Mouse (Mus musculus): ENCODE results near the gene Ascc2. TPM values are rescaled to one million over a fixed set of nuclear protein-coding genes. Genes with fewer than 3 reads are reported as not detected.
A peak's percentile ranks its signal among the peaks of the same experiment; 100 is the strongest.

Ascc2 gene
- 15.3 and 19.6 TPM in 2 replicates for total RNA-seq (2015)
- total RNA-seq (2017): 16.2 and 23.7 TPM in 2 replicates

GRCm38 (mm10) chr11:4637534-4638234 lies at the start of gene Ascc2:
TSS of gene Ascc2 (plus strand) at chr11:4637747.
- ATAC-seq (replicated peaks; ENCODE audit: poor library complexity): peak; percentile 97

- ATAC-seq (replicated peaks; ENCODE audit: poor library complexity): no peak
Observed at GRCm38 (mm10) chr11:4591811-4592210, 45.7 kb upstream of the Ascc2 start.

- no peak for ATAC-seq (replicated peaks; ENCODE audit: poor library complexity)
Observed at GRCm38 (mm10) chr11:4593491-4593848, 44.1 kb upstream of the Ascc2 start.

- ATAC-seq (replicated peaks; ENCODE audit: poor library complexity): peak; percentile 21; the same call in 1 of the 2 replicates
Observed at GRCm38 (mm10) chr11:4593849-4594607, 43.5 kb upstream of the Ascc2 start.

GRCm38 (mm10) chr11:4594608-4595500 lies 42.7 kb upstream of the Ascc2 start, which contains the start of gene Mtmr3:
TSS of gene Mtmr3 (minus strand) at chr11:4594863.
- peak; percentile 93 for ATAC-seq (replicated peaks; ENCODE audit: poor library complexity)

DNA sequence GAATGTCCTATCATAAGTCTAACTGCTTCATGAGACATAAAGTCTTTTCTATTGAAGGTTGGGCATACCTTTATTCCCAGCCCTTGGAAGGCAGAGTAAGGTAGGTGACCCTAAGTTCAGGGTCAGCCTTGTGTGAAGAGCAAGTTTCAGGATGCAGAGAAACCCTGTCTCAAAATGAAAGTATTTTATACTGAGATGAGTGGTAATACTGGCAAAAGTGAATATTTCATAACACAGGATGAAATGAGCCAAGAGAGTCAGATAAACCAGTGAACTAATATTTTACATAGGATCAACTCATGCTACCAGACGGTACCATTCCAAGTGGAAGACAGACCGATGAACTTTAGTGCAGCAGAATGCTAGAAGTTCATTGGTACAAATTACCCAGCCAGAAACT lies 39.1 kb upstream of the Ascc2 start:
- ATAC-seq (replicated peaks; ENCODE audit: poor library complexity): no peak

- peak; percentile 71 for ATAC-seq (replicated peaks; ENCODE audit: poor library complexity)
Observed at GRCm38 (mm10) chr11:4599916-4600315, 37.6 kb upstream of the Ascc2 start.

DNA sequence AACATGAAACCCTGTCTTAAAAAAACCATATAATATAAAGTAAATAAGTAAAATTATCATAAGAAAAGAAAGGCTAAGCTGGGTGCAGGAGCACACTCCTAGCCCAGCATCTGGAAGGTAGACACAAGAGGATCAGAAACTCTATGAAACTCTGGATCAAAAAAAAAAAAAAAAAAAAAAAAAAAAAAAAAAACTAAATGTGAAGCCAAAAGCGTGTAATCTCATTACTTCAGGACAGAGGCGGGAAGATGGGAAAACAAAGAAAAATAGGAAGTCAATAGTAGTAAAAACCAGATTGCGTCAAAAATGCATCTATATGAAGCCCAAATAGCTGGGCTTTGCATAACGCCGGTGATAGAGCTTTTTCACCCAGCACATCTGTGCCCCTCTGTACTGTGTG lies 35.7 kb upstream of the Ascc2 start:
- no peak for ATAC-seq (replicated peaks; ENCODE audit: poor library complexity)

- ATAC-seq (replicated peaks; ENCODE audit: poor library complexity): peak; percentile 24; the same call in 1 of the 2 replicates
Observed at GRCm38 (mm10) chr11:4602691-4603441, 34.7 kb upstream of the Ascc2 start.

GRCm38 (mm10) chr11:4604441-4604840 lies 33.1 kb upstream of the Ascc2 start:
- ATAC-seq (replicated peaks; ENCODE audit: poor library complexity): no peak

DNA sequence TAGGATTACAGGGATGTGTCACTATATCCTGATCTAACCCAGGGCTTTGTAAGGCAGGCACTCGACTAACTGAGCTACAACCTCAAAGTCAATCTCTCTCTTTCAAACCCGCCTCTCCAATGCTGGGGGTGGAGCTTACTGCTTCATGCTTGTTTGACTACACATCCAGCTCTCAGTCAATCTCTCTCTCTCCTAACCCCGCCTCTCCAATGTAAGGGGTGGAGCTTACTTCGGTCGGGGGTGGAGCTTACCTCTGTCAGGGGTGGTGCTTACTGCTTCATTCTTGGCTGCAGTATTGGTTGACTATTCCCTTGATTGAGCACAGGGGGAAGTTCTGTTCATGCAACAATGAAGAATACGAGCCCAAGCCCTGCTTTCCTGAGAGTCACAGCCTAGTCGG lies 32.1 kb upstream of the Ascc2 start:
- peak; percentile 94 for ATAC-seq (replicated peaks; ENCODE audit: poor library complexity)

DNA sequence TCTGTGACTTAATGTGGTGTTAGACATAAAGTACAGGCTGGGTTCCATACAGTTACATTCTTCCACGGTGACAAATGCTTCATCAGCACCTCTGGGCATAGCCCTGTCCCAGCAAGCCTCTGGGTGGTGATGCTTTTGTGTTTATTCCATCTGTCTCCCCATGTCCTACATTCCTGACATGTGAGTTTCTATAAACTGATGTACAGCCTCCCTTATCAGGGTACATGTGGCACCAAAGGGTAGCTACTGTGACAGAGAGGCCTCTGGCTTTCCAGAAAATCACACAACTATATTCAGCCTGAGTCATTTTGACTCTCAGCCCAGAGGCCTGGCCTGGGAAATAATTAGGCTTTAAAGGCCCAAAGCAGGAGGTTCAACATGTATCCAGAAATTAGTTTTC lies 31.0 kb upstream of the Ascc2 start:
- ATAC-seq (replicated peaks; ENCODE audit: poor library complexity): no peak

- ATAC-seq (replicated peaks; ENCODE audit: poor library complexity): no peak
Observed at GRCm38 (mm10) chr11:4611904-4612303, 25.6 kb upstream of the Ascc2 start.

GRCm38 (mm10) chr11:4620017-4620485 lies 17.5 kb upstream of the Ascc2 start, which contains the start of gene Gm11032:
TSS of gene Gm11032 (plus strand) at chr11:4620067.
- ATAC-seq (replicated peaks; ENCODE audit: poor library complexity): no peak

DNA sequence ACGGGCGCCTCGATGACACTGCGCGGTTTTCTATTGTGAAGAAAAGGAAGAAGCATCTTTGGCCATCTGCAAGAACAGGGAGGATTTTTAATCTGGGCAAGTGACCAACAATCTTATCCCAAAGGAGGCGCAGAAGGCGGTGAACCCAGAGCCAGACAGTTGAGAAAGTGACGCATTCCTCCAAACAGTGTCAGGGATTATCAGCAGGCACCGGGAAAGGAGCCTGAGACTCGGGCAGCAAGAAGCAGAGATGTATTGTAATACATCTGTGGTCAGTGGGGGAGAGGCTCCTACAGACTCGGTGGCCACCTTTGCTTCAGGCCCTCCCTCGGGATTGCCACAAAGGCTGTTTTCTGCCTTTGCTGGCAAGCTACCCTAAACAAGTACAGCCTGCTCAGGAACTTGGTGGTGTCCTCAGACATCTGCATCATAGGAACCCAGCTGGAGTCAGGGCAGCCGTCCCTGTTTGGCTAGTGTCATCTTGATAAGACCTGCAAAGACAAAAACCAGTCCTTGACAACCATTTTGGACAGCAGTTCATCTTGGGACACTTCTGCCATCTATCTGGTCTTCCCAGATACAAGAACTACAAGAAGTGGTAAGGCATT lies 16.9 kb upstream of the Ascc2 start:
- no peak for ATAC-seq (replicated peaks; ENCODE audit: poor library complexity)

DNA sequence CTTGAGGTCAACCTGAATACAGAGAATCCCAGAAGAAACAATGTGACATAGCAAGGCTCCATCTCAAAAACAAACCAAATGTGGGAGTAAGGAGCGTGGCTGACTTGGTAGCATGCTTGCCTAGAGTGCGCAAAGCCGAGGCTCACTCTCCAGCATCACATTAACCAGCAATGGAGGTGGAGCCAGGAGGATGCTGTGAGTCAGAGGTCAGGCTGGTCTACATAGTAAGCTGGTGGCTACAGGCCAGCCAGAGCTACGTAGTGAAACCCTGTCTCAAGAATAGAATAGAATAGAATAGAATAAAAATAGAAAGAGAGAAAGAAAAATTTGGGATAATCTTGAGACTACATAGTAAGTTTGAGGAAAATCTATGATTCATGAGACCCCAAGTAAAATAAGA lies 15.7 kb upstream of the Ascc2 start:
- ATAC-seq (replicated peaks; ENCODE audit: poor library complexity): no peak

GRCm38 (mm10) chr11:4622442-4622986 lies 15.0 kb upstream of the Ascc2 start:
- no peak for ATAC-seq (replicated peaks; ENCODE audit: poor library complexity)

DNA sequence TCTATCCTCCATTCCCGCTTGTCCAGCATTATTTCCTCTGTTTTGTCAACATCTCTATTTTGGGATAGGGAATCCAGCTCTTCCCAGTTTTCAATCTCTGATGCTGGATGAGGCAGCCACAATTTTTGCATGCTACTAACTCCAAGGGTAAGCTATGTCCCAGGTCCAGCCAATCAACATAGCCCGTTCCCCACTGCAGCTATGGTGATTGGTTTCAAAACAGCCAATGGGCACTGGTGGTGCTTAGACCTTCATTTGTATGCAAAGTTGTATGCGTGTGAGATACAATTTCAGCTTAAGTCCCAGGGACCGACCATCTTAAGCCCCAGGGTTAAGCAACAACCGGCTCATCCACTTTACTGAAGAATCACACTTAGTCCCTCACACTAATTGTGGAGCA lies 14.6 kb upstream of the Ascc2 start:
- ATAC-seq (replicated peaks; ENCODE audit: poor library complexity): no peak

DNA sequence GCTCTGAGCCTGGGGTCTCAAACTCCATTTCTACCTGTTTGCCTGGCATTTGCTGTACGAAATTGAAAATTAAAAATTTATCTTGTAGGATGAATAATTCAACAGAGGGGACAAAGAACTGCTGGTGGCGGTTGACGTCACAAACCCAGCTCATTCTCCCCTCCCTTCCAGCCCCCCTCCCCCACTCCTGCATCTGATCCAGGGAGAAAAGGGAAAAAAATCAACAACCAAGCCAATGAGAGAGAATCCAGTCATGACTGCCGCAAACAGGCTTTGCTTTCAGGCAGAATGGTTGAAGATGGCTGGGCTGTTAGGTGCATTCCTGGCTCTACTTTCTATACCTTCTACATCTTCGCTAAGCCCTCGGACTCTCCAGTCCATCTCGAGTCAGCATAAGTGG lies 11.6 kb upstream of the Ascc2 start:
- ATAC-seq (replicated peaks; ENCODE audit: poor library complexity): no peak

- no peak for ATAC-seq (replicated peaks; ENCODE audit: poor library complexity)
Observed at GRCm38 (mm10) chr11:4627636-4628035, 9.9 kb upstream of the Ascc2 start.

All from megakaryocyte progenitor cell, adult 5-6 weeks (primary cell).